Mouse (Mus musculus) right cerebral cortex, postnatal 25 days (tissue): ENCODE data around the gene Entpd1.

ENCODE experiments used
- DNase-seq: peaks from one replicate; pipeline ENCODE4 v3.0.0; 2022

Gene Entpd1

DNA sequence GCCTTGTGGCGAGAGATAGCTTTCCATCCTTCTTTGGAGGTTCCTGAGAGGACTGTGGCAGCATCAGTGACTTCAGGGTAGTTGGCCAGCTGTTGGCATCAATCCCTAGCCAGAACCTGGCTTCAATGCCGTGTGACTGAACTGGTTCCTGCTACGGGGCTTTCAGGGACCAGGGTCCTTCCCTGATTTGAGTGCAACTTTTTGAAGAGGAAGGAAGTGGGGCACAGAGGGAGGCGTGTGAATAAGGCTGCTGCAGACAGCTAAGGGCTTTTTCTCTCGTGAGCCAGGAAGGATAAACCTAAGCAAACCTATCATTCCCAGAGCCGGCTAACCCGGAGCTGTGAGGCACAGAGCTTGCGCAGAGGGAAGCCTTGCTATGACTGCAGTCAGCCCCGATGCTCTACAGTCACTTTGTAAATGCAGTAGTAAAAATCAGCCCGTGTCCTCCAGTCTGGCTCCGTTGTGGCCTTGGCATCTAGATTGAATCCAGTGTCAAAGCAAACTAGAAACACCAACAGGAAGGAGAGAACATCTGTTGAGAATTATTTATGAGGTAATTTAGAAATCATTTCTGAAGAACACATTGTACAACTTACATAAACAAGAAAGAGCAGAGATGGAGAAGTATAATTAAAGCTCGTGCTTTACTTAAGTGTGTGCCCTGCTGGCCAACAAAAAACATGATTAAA, 116.7 kb downstream of the Entpd1 start:
- no peak for DNase-seq

DNA sequence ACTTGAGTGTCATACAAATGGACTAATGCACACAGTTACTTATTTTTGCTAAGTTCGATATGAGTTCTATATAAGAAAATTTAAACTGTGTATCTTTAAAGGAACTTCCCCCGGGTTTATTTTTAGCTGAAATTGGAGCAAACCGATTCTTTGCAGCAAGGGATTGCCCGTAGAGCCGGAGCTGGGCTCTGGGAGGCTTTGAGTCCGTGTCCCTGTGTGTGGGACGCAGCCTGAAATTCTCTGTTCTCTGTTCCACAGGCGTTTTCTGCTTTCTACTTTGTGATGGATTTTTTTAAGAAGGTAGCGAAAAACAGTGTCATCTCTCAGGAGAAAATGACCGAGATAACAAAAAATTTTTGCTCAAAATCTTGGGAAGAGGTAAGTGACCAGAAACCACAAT, 121.2 kb downstream of the Entpd1 start:
- DNase-seq, result no peak

- no peak for DNase-seq
Observed at GRCm38 (mm10) chr19:40733849-40734248, 121.7 kb downstream of the Entpd1 start.

DNA sequence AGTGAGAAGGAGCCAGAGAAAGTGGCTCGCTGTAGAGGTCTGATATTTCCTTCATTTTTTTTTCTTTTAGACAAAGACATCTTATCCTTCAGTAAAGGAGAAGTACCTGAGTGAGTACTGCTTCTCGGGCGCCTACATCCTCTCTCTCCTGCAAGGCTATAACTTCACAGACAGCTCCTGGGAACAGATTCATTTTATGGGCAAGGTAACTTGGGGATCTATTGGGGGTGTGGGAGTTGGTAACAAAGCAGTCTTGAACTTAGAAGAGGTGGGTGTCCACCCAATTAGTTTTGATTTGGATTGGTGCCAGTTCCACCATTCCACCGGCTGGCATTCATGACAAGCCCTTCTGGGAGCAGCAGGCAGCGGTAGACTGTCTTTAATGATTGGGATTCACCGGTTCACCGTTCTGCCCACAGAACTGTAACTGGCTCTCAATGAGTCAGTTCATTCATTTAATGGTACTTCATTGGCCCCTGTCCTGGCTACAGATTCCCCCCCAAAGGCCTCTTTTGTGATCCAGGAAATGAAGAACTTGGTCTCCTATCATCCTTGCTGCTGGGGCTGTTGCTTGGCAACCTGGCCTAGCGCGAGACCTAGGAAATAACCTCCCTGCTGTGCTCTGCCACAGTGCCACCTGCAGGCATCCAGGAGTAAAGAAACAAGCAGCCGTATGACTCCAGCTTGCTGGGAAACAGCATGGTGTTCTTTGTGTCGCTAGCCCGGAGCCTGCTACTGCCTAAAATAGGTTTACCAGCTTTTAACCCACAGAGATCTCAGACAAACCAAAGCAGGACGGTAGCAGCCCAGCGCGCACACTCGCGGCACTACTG, 124.7 kb downstream of the Entpd1 start:
- DNase-seq, result peak; percentile 68

DNA sequence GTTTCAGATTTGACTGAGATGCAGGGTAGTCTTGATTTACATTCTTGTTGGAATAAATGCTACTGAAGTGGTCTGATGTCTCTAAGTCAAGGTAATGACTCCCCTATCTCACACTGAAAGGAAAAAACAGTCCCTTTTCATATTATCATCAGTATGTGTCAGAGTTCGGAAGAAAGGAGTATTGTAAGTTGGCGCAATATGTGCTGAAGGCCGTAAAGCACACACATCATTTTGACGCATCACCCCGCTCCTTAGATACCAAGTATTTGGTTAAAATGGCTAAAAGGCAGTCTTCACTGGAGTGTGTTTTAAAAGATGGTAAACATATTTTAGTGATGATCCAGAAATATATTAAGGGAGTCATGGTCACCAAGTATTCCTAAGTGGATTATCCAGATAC, 125.4 kb downstream of the Entpd1 start:
- no peak for DNase-seq

DNA sequence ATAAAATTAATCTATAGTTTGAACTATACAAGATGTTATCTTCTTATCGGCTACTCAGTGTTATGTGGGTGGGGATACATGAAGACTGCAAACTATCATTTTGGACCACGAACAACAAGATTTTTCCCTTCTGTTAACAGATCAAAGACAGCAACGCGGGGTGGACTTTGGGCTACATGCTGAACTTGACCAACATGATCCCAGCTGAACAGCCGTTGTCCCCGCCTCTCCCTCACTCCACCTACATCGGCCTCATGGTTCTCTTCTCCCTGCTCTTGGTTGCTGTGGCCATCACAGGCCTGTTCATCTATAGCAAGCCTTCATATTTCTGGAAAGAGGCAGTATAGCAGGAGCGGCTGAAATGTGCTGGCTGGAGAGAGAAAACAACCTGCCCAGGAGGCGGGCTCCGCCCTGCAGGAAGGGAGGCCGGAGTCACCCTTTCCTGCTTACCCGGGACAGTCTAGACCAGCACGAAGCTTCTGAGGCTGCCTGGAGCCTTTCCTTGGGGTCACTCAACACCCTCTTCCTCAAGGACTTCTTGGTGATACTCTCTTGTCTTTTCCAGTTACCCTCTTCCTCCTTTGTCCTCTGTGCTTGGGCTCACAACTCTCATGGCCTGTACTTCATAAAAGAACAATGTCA, 126.6 kb downstream of the Entpd1 start:
- no peak for DNase-seq

- no peak for DNase-seq
Observed at GRCm38 (mm10) chr19:40746603-40747002, 134.4 kb downstream of the Entpd1 start.

DNA sequence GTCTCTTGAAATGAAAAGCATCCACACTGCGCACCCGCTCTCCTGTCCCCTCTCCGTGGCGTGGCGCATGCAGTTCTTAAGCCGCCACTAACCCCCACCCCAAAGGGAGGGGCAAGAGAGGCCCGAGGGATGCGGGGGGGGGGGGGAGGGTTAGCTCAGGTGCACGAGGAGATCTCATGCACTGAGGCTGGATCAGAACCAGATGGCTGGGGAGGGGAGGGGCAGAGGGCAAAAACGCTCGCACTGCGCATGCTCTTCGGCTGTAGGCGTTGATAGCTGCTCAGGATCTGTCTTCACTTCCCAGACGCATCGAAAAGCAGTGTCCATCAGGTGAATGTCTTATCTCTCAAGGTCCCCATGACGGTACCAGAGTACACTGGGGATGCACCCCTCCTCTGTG, 136.4 kb downstream of the Entpd1 start, which contains the start of gene Cc2d2b:
Gene Cc2d2b, plus strand, starts transcription at position 195 of the 400 bp plus-strand sequence.
- no peak for DNase-seq

- no peak for DNase-seq
Observed at GRCm38 (mm10) chr19:40754311-40754710, 142.1 kb downstream of the Entpd1 start.

DNA sequence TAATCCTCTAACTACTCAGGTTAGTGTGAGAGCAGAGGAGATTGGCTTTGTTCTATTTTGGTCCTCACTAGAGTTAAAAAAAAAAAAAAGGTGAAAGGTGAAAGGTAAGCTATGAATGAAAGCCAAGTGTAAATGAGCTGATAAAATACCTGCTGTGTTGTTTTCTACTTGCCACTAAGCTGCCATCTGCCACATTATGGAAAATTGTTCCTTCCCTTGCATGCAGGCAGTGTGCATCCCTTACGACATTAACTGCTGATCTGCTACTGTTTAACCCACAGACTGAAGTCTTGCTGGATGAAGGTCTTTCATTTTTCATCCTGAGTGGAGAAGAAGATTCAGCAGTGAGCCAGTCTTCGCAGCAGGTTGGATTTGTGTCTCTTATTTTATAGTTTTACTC, 147.9 kb downstream of the Entpd1 start:
- no peak for DNase-seq

GRCm38 (mm10) chr19:40762023-40762759, 150.0 kb downstream of the Entpd1 start:
- DNase-seq, result peak; percentile 44

DNA sequence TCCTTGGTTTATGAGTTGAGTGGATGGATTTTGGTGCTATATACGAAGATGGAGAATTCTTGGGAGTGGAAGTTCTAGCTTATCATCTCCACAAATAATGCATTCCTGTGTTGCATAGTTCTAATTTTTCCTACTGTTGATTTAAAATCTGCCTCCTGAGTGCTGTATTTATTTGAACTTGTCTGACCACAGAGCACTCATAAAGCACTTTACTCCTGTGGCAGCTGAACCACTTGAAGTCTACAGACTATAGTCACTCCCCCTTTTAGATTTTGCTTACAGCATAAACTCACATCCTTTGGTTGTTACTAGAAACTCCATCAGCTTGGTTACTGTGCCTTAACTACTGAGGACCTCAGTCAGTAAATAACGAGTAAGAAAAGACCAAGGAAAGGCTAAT, 155.0 kb downstream of the Entpd1 start:
- DNase-seq, result no peak

- no peak for DNase-seq
Observed at GRCm38 (mm10) chr19:40769341-40769770, 157.2 kb downstream of the Entpd1 start.

DNA sequence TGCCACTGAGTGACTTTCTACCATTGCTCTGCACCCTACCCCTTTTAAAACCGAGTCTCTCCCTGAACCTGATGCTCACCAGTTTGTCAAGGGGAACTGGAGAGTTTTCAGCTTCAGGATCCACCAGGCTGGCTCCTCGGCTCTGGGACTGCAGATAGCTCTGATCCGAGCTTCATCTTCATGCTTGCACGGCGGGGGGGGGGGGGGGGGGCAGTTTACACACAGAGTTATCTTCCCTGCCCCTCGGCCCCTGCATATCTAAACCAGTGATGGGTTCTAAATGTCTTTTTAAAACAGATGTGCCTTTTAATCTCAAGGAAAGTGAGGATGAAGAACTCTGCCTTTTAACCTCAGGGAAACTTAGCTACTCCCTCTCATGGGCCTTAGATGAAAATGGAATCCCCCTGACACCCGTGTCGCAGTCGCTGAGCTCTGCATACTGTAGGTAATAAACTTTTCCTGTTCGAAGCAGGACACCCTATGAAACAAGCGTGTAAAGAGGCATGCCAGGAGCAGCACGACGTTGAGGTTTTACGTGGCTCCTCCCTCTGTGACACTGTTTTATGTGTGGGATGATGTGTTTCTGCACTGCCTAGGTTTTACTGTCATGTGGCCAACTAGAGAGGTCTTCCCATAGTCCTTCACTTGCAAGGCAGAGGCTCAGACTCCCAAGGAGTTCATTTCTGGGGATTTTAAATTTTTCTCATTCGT, 176.0 kb downstream of the Entpd1 start:
- no peak for DNase-seq

DNA sequence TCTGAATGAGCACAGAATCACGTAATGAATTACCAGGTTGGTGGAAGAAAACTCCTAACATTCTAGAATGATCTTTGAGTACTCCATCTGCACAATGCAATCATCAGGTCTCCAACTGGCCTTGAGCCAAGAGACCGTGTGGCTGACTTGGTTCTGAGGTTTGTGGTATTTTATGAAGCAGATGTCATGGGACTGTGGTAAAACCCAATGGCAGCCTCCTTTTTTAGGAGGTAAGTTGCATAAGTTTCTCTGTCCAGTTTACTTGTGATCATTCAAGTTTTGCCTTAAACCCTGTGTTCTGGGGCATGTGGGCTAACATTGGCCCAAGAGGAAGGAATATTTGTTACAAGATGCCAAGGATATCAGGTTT, 176.5 kb downstream of the Entpd1 start:
- DNase-seq, result no peak
